In the genomic region with DNA sequence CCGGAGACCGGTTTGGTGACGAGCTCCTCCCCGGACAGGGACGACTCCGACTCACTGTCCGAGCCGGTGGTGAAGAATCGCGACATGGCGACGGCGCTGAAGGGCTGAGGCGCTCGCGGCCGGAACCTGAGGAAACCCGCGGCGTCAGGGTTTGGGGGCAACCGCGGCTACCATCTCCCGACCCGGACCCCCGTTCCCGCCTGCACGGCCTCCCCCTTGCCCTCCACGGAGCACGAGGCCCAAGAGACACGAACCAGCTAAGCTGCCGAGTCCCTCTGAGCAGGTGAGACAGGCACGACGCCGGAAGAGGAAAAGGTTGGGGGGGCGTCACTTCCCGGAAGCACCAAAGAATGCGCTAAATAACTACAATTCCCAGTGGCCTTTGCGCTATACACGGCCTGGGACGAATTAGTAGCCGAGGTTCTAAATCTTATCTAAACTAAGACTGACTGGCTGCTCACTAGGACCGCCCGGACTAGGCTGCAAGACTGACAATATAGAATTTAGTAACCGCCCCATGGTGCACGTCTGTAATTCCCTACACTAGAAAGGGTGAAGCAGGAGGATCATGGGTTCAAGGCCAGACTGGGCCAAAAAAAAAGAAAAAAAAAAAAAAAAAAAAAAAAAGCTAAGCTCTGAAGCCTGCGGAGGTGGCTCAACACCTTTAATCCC, we compare ENCODE assay signal across 8 mouse cellular contexts. TPM values are rescaled to one million over a fixed set of nuclear protein-coding genes. Genes with fewer than 3 reads are reported as not detected.
DNase-seq lines count a peak whose midpoint lies in the region; ATAC-seq lines count a peak whose summit lies in the region.

Eif3c (minus strand) TSS at position 318 of the 672 bp plus-strand sequence.

- H3K27ac ChIP-seq in hindbrain, embryonic 16.5 days (ENCODE audit: low read depth, low read length), result peak within 1 kb of the TSS; percentile 62
- peak within 1 kb of the TSS; percentile 44 for H3K27ac ChIP-seq in macrophage

- peak within 1 kb of the TSS; percentile 69 for H3K4me3 ChIP-seq in hindbrain, embryonic 16.5 days (ENCODE audit: low read length)
- peak within 1 kb of the TSS; percentile 75 for H3K4me3 ChIP-seq in macrophage (ENCODE audit: inconsistent target)

- H3K36me3 ChIP-seq in hindbrain, embryonic 16.5 days (ENCODE audit: control insufficient read depth, insufficient read depth, low read length), result peaks cover 23% of the 10 kb centered on the region
- H3K36me3 ChIP-seq in macrophage (ENCODE audit: inconsistent target), result peaks cover 33% of the 10 kb centered on the region

- no peaks in the 10 kb centered on the region for H3K9me3 ChIP-seq in hindbrain, embryonic 16.5 days (ENCODE audit: control insufficient read depth, low read length)

- WGBS in hindbrain, embryonic 16.5 days, result under 1% methylated on average over 46 of the region's 46 CpGs
- under 1% methylated on average over 43 of the region's 46 CpGs for WGBS in macrophage (ENCODE audit: missing documents)

- H3K79me2 ChIP-seq in macrophage (ENCODE audit: inconsistent target), result peaks cover 45% of the 10 kb centered on the region

- H3K4me1 ChIP-seq in hindbrain, embryonic 16.5 days (ENCODE audit: control insufficient read depth, insufficient read depth, low read depth, low read length), result peaks cover 8% of the 10 kb centered on the region

- peak; percentile 97 for ATAC-seq in hindbrain, embryonic 16.5 days

- peak within 1 kb of the TSS; percentile 75 for H3K9ac ChIP-seq in hindbrain, embryonic 16.5 days (ENCODE audit: low read depth, low read length)

- peak; percentile 94 for DNase-seq in ZHBTc4 (ENCODE audit: low read depth, low spot score)
- peak; percentile 36 to 69 for DNase-seq in cerebellum, postnatal 4 days (ENCODE audit: low spot score in 2 of 2)
- DNase-seq in gastrocnemius, adult 18-20 months (ENCODE audit: low spot score), result peak; percentile 90
- DNase-seq in left cerebral cortex, adult 18-20 months (ENCODE audit: low spot score in 2 of 2), result peak; percentile 88 to 89
- DNase-seq in right cerebral cortex, adult 18-20 months, result peak; percentile 92
- DNase-seq in urinary bladder, postnatal 25 days (ENCODE audit: low spot score), result peak; percentile 70

- peak within 1 kb of the TSS; percentile 60 for H3K4me2 ChIP-seq in hindbrain, embryonic 16.5 days (ENCODE audit: low read length)

- no peaks in the 10 kb centered on the region for H3K27me3 ChIP-seq in hindbrain, embryonic 16.5 days (replicated peaks; ENCODE audit: control insufficient read depth, insufficient read depth, low read length)

RNA-seq across cellular contexts. Expression of gene Eif3c, which starts in this region (rescaled TPM):
- total RNA-seq in gastrocnemius, adult 18-20 months (2021), result 100 to 1,000 TPM; 167 to 171 TPM
- polyA plus RNA-seq in hindbrain, embryonic 16.5 days (2015; fragmentation: Nextera tagmentation; extraction: Ambion mirVana), result 172 and 174 TPM in 2 replicates
- 100 to 1,000 TPM; 182 to 184 TPM for total RNA-seq in left cerebral cortex, adult 18-20 months (2021)
- total RNA-seq in macrophage (2018; cell fraction: chromatin; rRNA removed), result 100 to 1,000 TPM in 8 of 26 experiments, 10 to 100 TPM in 18; 46.7 to 177 (median 87.6) TPM
- total RNA-seq in macrophage (2018; cell fraction: cytosol; rRNA removed), result 100 to 1,000 TPM; 120 to 188 (median 148) TPM
- total RNA-seq in macrophage (2018; cell fraction: nucleus; rRNA removed), result 100 to 1,000 TPM in 20 of 26 experiments, 10 to 100 TPM in 6; 68.5 to 233 (median 125) TPM
- polyA plus RNA-seq in macrophage (2018), result 124 to 206 TPM (median 173 TPM) in 3 replicates

Comparison
In these comparisons a context has a peak if more than half of its experiments do, and no peak if none do; other contexts are left out.
1. Peak in every context shown above with its lines: DNase-seq, ATAC-seq, H3K4me3 ChIP-seq and H3K27ac ChIP-seq.